ENCODE assay signal across 11 mouse cellular contexts in the genomic region with DNA sequence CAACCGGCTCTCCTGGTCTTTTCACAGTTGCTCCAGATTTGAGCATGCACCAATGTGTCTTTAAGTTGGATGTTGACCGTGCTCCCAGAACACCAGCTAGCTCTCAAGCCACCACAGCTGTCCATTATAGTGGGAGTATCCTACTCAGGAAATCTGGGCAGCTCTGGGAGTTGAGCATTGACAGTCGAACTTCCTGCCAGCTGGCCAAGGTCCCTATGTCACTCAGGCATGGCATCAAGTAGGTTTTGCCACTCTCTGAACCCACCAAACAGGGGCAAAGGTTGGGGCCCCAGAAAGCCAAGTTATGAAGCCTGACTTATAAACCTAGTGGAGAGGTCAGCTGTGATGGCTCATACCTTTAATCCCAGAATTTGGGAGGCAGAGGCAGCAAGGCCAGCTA. TPM values are rescaled to one million over a fixed set of nuclear protein-coding genes. Genes with fewer than 3 reads are reported as not detected.
DNase-seq lines count a peak whose midpoint lies in the region; ATAC-seq and TF ChIP-seq lines count a peak whose summit lies in the region.
"Had no signal": no experiment of that assay in that cellular context is flagged by ENCODE, and none has a peak within 500 bp of the region (broad histone marks: within the 10 kb centered on the region; RNA-seq: fewer than 3 reads in every experiment).

No protein-coding gene starts in this region.

- H3K4me3 ChIP-seq in lung, embryonic 15.5 days = no peak overlapping the region
- no peak overlapping the region for H3K4me3 ChIP-seq in liver, postnatal 0 days (ENCODE audit: low read depth, low read length)
- H3K4me3 ChIP-seq: embryonic facial prominence, embryonic 12.5 days; neural tube, embryonic 12.5 days had no signal

- H3K4me1 ChIP-seq in lung, embryonic 15.5 days = peaks cover 41% of the 10 kb centered on the region
- peaks cover 42% of the 10 kb centered on the region for H3K4me1 ChIP-seq in liver, postnatal 0 days (ENCODE audit: insufficient read depth)

- H3K4me2 ChIP-seq in lung, embryonic 15.5 days = no peak overlapping the region
- no peak overlapping the region for H3K4me2 ChIP-seq in liver, postnatal 0 days (ENCODE audit: low read depth, low read length)
- H3K4me2 ChIP-seq: embryonic facial prominence, embryonic 12.5 days; neural tube, embryonic 12.5 days had no signal

- no peak overlapping the region for H3K9ac ChIP-seq in lung, embryonic 15.5 days
- H3K9ac ChIP-seq in liver, postnatal 0 days (replicated peaks) = no peak overlapping the region

- no peak for TF ChIP-seq EP300 in liver, postnatal 0 days (IDR thresholded peaks at IDR 0.05; ENCODE audit: low read depth)

- 74% methylated on average over 3 of the region's 3 CpGs for WGBS in lung, embryonic 15.5 days
- WGBS in liver, postnatal 0 days (ENCODE audit: insufficient replicate concordance) = 63% methylated on average over 3 of the region's 3 CpGs

- no peak for TF ChIP-seq CTCF in liver, postnatal 0 days (IDR thresholded peaks at IDR 0.05; ENCODE audit: low read depth)

- no peaks in the 10 kb centered on the region for H3K9me3 ChIP-seq in lung, embryonic 15.5 days
- H3K9me3 ChIP-seq in liver, postnatal 0 days (ENCODE audit: low read length) = no peaks in the 10 kb centered on the region
- H3K9me3 ChIP-seq: embryonic facial prominence, embryonic 12.5 days; neural tube, embryonic 12.5 days had no signal

- peak overlapping the region; percentile 96 for H3K27ac ChIP-seq in lung, embryonic 15.5 days
- H3K27ac ChIP-seq in liver, postnatal 0 days (ENCODE audit: low read depth) = peak overlapping the region; percentile 79; the same call in 1 of the 2 replicates
- H3K27ac ChIP-seq: neural tube, embryonic 12.5 days had no signal

- peak; percentile 56 for DNase-seq in adrenal gland, postnatal 10 days
- DNase-seq in adrenal gland, adult 8-10 months = no peak
- DNase-seq in lung, adult 18-20 months = no peak
- peak; percentile 87 to 89 for DNase-seq in kidney, adult 8-10 months
- no peak for DNase-seq in liver, postnatal 0 days
- no peak for DNase-seq in urinary bladder, postnatal 4 days (ENCODE audit: low spot score in 2 of 2)
- DNase-seq: gastrocnemius, postnatal 25 days had no signal

- no peak for ATAC-seq in lung, embryonic 15.5 days (ENCODE audit: borderline replicate concordance, extremely low read depth, low FRiP score, low TSS enrichment)
- no peak for ATAC-seq in liver, postnatal 0 days
- ATAC-seq in activated CD4-positive, CD25-positive, alpha-beta regulatory T cell, adult 4 months = no peak

- no peaks in the 10 kb centered on the region for H3K27me3 ChIP-seq in lung, embryonic 15.5 days
- no peaks in the 10 kb centered on the region for H3K27me3 ChIP-seq in liver, postnatal 0 days (ENCODE audit: insufficient read depth, low read length)
- H3K27me3 ChIP-seq: embryonic facial prominence, embryonic 12.5 days; neural tube, embryonic 12.5 days had no signal

- no peaks in the 10 kb centered on the region for H3K36me3 ChIP-seq in lung, embryonic 15.5 days
- no peaks in the 10 kb centered on the region for H3K36me3 ChIP-seq in liver, postnatal 0 days (replicated peaks; ENCODE audit: insufficient read depth, low read length)
- H3K36me3 ChIP-seq: embryonic facial prominence, embryonic 12.5 days; neural tube, embryonic 12.5 days had no signal

RNA-seq across cellular contexts. Expression of a gene that starts 35.8 kb away (rescaled TPM):
- 100 to 1,000 TPM; 804 to 831 TPM for total RNA-seq in adrenal gland, postnatal 10 days (2021)
- 100 to 1,000 TPM; 448 to 514 (median 510) TPM for total RNA-seq in adrenal gland, adult 8-10 months (2022)
- polyA plus RNA-seq in lung, embryonic 15.5 days (2015; fragmentation: Nextera tagmentation; extraction: Ambion mirVana) = 2,819 and 2,940 TPM in 2 replicates
- 750 and 799 TPM in 2 replicates for polyA plus RNA-seq in liver, postnatal 0 days (2015; fragmentation: Nextera tagmentation; extraction: Ambion mirVana)
- polyA plus RNA-seq in activated CD4-positive, CD25-positive, alpha-beta regulatory T cell, adult 4 months (2017; shearing (Covaris generic)) = 1,000 to 10,000 TPM; 2,967 to 3,416 TPM

Comparison
In these comparisons a context has a peak if more than half of its experiments do, and no peak if none do; other contexts are left out.
1. DNase-seq: peak in adrenal gland, postnatal 10 days (single experiment) and kidney, adult 8-10 months (2 of 2); none in adrenal gland, adult 8-10 months (single experiment), lung, adult 18-20 months (0 of 2), liver, postnatal 0 days (single experiment) and urinary bladder, postnatal 4 days (0 of 2).